Mouse (Mus musculus) neural tube, embryonic 13.5 days (tissue): ENCODE results near the gene Tbata. TPM values are rescaled to one million over a fixed set of nuclear protein-coding genes. Genes with fewer than 3 reads are reported as not detected.

ENCODE experiments used
- ATAC-seq: fragments of 200-750 bp; cut with Nextera tagmentation; 2 replicates; pipeline ENCODE4 v1.8.0; 2017; ENCODE audit warnings: low read depth, mild to moderate bottlenecking, moderate TSS enrichment, moderate library complexity
- H3K27ac ChIP-seq: fragments of 300-500 bp; sonication (generic); replicated peaks from 2 replicates; pipeline ENCODE4 v1.5.1; 2015; ENCODE audit warnings: moderate library complexity, mild to moderate bottlenecking, inconsistent platforms
- H3K27me3 ChIP-seq: fragments of 300-500 bp; sonication (generic); 2 replicates; pipeline ENCODE4 v1.6.1; 2015; ENCODE audit warnings: mild to moderate bottlenecking, inconsistent platforms
- H3K36me3 ChIP-seq: fragments of 300-500 bp; sonication (generic); 2 replicates; pipeline ENCODE4 v1.6.1; 2015; ENCODE audit warnings: mild to moderate bottlenecking, inconsistent platforms
- H3K4me1 ChIP-seq: fragments of 300-500 bp; sonication (generic); replicated peaks from 2 replicates; pipeline ENCODE4 v1.6.1; 2015; ENCODE audit warnings: inconsistent platforms
- H3K4me2 ChIP-seq: fragments of 300-500 bp; sonication (generic); 2 replicates; pipeline ENCODE4 v1.6.1; 2015; ENCODE audit warnings: inconsistent platforms, mild to moderate bottlenecking, moderate library complexity
- H3K4me3 ChIP-seq: fragments of 300-500 bp; sonication (generic); 2 replicates; pipeline ENCODE4 v1.5.1; 2015; ENCODE audit warnings: mild to moderate bottlenecking, inconsistent platforms
- H3K9ac ChIP-seq: fragments of 300-500 bp; sonication (generic); 2 replicates; pipeline ENCODE4 v1.6.1; 2015; ENCODE audit warnings: moderate library complexity, mild to moderate bottlenecking, inconsistent platforms
- H3K9me3 ChIP-seq: fragments of 300-500 bp; sonication (generic); 2 replicates; pipeline ENCODE4 v1.6.1; 2016; ENCODE audit warnings: inconsistent platforms
- WGBS: fragments of 180-500 bp; shearing (Covaris S2); methylation state at CpG from one replicate; pipeline ENCODE4 v1.1.7; 2015; 5-methylcytosine and 5-hydroxymethylcytosine counted together
- polyA plus RNA-seq: library from polyadenylated mRNA; unstranded; fragments of >200 nt; fragmentation: Nextera tagmentation; extraction: Ambion mirVana; gene quantifications from 2 replicates; pipeline ENCODE4 v1.2.1, GENCODE M21; 2015

Tbata gene
- polyA plus RNA-seq, 1 experiment from 2014 or later, result 0.14 TPM

DNA sequence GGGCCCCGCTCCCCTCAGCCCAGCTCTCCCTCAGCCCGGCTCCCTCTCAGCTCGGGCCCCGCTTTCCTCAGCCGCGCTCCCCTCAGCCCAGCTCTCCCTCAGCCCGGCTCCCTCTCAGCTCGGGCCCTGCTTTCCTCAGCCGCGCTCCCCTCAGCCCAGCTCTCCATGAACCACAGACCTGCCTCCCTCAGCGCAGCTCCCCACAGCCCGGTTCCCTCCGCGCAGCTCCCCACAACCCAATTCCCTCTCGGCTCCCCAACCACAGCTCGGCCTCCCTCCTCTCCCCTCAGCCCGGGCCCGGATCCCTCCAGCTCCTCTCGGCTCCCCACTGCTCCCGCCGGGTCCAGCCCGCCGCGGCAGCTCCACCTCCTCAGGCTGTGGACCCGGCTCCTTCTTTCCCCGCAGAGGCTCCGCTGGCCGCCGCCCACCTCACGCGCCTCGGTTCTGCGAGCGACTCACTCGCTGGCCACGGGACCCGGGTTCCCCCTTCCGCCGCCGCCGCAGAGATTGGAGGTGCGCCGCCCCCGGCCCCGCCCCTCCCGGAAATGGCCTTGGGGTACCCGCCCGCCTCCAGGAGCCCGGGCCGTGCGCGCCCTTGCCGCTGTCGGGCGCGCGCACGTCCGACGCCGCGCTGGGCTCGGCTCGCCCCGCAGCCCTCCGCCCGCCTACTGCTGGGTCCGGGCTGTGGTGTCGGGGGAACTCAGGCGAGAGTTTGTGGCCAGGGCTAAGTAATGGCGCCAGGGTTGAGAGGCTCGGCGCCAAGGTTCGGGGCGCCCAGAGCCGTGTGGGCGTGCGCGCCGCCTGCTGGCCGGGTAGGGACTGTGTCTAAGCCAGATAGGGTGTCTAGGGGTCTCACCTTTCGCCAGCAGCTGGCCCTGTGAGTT, 24.4 kb upstream of the Tbata start, which contains the start of gene Sgpl1:
Gene Sgpl1 (minus strand): TSS at position 547 of the 884 bp plus-strand sequence.
- H3K27me3 ChIP-seq, result no peaks in the 10 kb centered on the region
- H3K4me1 ChIP-seq, result peaks cover 13% of the 10 kb centered on the region
- 0 out of 2 replicates have a peak, but pooled peaks cover 5% of the 10 kb centered on the region for H3K36me3 ChIP-seq
- H3K9ac ChIP-seq, result peak within 1 kb of the TSS; percentile 95
- peak; percentile 89 for ATAC-seq
- under 1% methylated on average over 82 of the region's 82 CpGs for WGBS
- no peaks in the 10 kb centered on the region for H3K9me3 ChIP-seq
- H3K27ac ChIP-seq, result peak within 1 kb of the TSS; percentile 96
- H3K4me3 ChIP-seq, result peak within 1 kb of the TSS; percentile 80
- H3K4me2 ChIP-seq, result peak within 1 kb of the TSS; percentile 87

DNA sequence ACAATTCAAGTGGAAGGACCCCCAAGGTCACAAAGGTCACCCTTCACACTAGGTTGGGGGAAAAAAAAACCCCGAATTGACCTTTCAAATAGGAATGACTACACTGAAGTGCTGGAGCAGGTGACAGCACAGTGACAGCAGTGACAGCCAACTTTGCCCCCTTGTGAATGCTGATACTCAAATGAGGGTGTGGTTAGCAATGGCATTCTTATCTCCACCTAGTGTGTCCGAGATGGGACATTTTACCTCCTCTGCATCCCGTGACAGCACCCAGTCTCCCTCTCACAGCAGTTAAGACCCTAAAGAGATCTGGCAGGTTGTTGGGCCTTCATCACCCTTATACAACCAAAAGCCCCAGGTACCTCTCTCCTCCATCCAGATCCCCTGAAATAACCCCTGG, 22.3 kb upstream of the Tbata start:
- Histone ChIP-seq H3K9me3 (no peaks in the 10 kb centered on the region), H3K36me3 (no peaks in the 10 kb centered on the region), H3K4me3 (no peak overlapping the region), H3K27me3 (no peaks in the 10 kb centered on the region), H3K4me2 (no peak overlapping the region), H3K4me1 (peaks cover 13% of the 10 kb centered on the region), H3K9ac (no peak overlapping the region), H3K27ac (no peak overlapping the region)
- ATAC-seq, result no peak
- WGBS, result 86% methylated on average over 3 of the region's 3 CpGs

DNA sequence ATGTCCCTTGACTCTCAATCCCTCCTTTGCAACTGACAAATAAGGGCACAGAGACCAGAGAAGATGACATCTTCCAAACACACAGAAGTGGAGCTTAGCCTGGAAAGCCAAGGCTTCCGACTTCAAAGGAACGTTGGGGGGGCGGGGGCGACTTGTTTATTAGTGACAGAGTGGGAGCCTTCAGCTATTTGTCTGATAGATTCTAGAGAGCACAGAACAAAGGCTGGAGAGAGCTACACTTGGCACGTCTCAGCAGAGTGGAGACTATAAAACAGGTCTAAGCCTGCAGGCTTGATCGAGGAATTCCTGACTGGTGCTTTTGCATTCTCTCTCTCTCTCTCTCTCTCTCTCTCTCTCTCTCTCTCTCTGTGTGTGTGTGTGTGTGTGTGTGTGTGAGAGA, 21.1 kb upstream of the Tbata start:
- no peaks in the 10 kb centered on the region for H3K9me3 ChIP-seq
- 25% methylated on average over 6 of the region's 6 CpGs for WGBS
- H3K27ac ChIP-seq, result no peak overlapping the region
- peaks cover 7% of the 10 kb centered on the region for H3K4me1 ChIP-seq
- H3K4me2 ChIP-seq, result no peak overlapping the region
- no peaks in the 10 kb centered on the region for H3K36me3 ChIP-seq
- H3K27me3 ChIP-seq, result no peaks in the 10 kb centered on the region
- H3K4me3 ChIP-seq, result no peak overlapping the region
- ATAC-seq, result no peak
- no peak overlapping the region for H3K9ac ChIP-seq

DNA sequence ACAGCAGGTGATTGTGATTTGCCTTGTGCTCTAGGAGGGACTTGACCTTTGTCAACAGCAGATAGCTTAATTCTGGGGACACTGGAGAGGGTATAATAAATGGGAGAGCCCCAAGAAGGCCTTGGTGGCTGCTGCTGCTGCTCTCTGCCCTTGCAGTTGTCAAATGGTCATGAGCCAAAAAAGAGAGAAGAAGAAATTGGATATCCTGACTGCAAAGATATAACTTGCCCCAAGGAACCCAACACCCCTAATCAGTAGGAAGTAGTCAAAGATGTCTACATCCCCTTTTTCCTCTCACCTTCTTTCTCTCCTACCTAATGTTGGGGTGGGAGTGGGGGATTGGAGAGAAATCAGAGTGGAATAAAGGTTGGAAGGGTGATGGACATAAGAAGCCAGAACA, 19.6 kb upstream of the Tbata start:
- peaks cover 5% of the 10 kb centered on the region for H3K4me1 ChIP-seq
- no peak overlapping the region for H3K27ac ChIP-seq
- no peak overlapping the region for H3K4me2 ChIP-seq
- H3K36me3 ChIP-seq, result no peaks in the 10 kb centered on the region
- no peak overlapping the region for H3K9ac ChIP-seq
- no peak for ATAC-seq
- no peaks in the 10 kb centered on the region for H3K9me3 ChIP-seq
- H3K27me3 ChIP-seq, result no peaks in the 10 kb centered on the region
- no peak overlapping the region for H3K4me3 ChIP-seq

DNA sequence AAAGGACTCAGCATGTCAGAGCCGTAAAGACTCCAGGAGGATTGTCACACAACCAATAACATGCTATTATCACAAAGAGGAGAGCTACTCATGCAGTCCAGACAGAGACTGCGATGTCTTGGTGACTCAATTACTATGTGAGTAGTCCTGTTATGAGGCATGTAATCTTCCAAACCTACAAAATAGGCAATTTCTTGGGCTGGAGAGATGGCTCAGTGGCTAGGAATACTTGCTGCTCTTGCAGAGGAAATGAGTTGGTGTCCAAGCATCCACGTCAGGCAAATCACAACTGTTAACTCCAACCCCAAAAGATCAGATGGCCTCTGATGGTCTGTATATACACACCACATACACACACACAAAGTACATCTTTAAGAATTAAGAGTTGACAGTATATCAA, 16.1 kb upstream of the Tbata start:
- Histone ChIP-seq H3K9ac (no peak overlapping the region), H3K27me3 (no peaks in the 10 kb centered on the region), H3K4me2 (no peak overlapping the region), H3K4me3 (no peak overlapping the region), H3K4me1 (no peaks in the 10 kb centered on the region), H3K36me3 (no peaks in the 10 kb centered on the region), H3K9me3 (no peaks in the 10 kb centered on the region), H3K27ac (no peak overlapping the region)
- WGBS, result 71% methylated on average over 3 of the region's 3 CpGs
- ATAC-seq, result no peak

DNA sequence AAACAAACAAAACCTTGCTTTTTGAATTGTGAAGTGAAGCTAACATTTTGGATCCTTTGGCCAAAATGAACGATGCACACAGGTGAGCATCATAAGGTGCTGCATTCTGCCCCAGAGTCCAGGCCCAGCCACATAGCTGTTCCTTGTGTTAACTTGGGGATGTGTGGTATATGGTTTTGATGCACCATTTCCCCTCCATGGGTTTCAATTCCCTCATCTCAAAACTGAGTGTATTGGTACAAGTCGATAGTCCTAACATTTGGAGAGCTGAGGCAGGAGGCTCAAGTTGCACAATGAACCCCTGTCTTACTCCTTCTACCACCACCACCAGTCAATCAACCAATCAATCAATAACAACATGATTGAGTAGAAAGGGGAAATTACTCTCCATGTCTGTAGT, 15.3 kb upstream of the Tbata start:
- H3K4me1 ChIP-seq, result no peaks in the 10 kb centered on the region
- WGBS, result 90% methylated on average over 2 of the region's 2 CpGs
- ATAC-seq, result no peak
- no peak overlapping the region for H3K9ac ChIP-seq
- no peak overlapping the region for H3K4me2 ChIP-seq
- H3K27me3 ChIP-seq, result no peaks in the 10 kb centered on the region
- no peak overlapping the region for H3K4me3 ChIP-seq
- H3K9me3 ChIP-seq, result no peaks in the 10 kb centered on the region
- H3K27ac ChIP-seq, result no peak overlapping the region
- H3K36me3 ChIP-seq, result no peaks in the 10 kb centered on the region

DNA sequence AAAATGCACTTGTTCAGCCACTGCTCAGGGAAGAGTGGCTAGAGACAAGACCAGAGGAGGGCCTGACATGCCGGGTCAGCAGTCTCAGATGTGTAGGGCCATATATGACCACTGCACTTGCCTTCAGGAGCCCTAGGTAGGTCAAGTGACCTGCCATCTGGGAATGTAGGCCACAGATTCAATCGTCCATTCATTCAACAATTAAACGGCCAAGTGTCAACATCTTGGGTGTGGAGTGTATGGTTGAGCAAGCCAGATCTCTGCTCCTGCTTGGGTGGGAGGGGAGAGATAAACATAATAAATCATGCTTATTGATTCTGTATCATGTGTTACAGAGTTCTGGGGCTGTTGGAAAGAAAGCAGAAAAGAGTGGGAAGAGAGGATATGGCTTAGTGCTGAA, 13.2 kb upstream of the Tbata start:
- H3K4me2 ChIP-seq, result no peak overlapping the region
- no peaks in the 10 kb centered on the region for H3K36me3 ChIP-seq
- no peak for ATAC-seq
- H3K27ac ChIP-seq, result no peak overlapping the region
- H3K4me3 ChIP-seq, result no peak overlapping the region
- no peaks in the 10 kb centered on the region for H3K9me3 ChIP-seq
- H3K27me3 ChIP-seq, result no peaks in the 10 kb centered on the region
- WGBS, result 86% methylated on average over 3 of the region's 3 CpGs
- no peak overlapping the region for H3K9ac ChIP-seq
- no peaks in the 10 kb centered on the region for H3K4me1 ChIP-seq

DNA sequence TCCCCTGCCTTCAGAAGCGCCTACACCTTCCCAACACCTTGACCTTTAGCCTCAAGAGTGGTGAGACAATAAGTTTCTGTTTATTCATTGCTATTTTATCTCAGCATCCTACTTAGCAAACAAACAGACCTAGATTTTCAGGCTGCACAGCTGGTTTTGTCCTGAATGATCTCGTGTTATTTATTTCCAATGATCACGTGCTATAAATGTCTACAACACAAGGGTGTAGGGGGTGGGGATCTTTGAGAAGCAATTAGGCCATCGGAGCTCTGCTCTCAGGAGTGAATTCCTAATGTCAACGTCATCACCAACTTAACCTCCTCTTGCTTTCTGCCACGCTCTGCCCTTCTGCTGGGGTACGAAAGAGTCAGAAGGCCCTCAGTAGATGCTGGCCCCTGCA, 11.7 kb upstream of the Tbata start:
- no peak for ATAC-seq
- H3K9ac ChIP-seq, result no peak overlapping the region

DNA sequence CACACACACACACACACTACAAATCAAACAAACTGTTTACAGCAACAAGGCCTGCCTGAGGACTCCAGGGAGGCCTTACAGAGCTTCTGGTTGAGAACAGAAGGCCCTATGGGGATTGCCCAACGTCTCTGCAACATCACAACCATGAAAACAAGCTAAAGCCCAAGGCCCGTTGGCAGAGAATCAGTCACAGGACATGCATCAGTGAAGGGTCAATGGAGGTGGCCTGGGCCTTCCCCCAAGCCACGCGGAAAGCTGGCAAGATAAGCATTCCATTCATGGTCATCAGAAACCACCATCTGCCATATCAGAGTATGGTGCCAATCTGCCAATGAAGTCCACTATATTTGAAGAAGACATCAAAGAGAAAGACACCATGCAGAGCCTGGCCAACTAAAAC, 11.1 kb upstream of the Tbata start:
- H3K4me3 ChIP-seq, result no peak overlapping the region
- no peak overlapping the region for H3K9ac ChIP-seq
- no peak overlapping the region for H3K27ac ChIP-seq
- no peaks in the 10 kb centered on the region for H3K9me3 ChIP-seq
- H3K4me1 ChIP-seq, result no peaks in the 10 kb centered on the region
- WGBS, result 76% methylated on average over 4 of the region's 4 CpGs
- ATAC-seq, result no peak
- no peaks in the 10 kb centered on the region for H3K36me3 ChIP-seq
- H3K27me3 ChIP-seq, result no peaks in the 10 kb centered on the region
- no peak overlapping the region for H3K4me2 ChIP-seq

More for the DNA sequence above, 11.7 kb upstream of the Tbata start:
- H3K4me1 ChIP-seq, result no peaks in the 10 kb centered on the region
- no peaks in the 10 kb centered on the region for H3K9me3 ChIP-seq
- H3K27me3 ChIP-seq, result no peaks in the 10 kb centered on the region
- H3K36me3 ChIP-seq, result no peaks in the 10 kb centered on the region
- H3K4me3 ChIP-seq, result no peak overlapping the region
- H3K4me2 ChIP-seq, result no peak overlapping the region
- no peak overlapping the region for H3K27ac ChIP-seq
- 77% methylated on average over 7 of the region's 7 CpGs for WGBS

DNA sequence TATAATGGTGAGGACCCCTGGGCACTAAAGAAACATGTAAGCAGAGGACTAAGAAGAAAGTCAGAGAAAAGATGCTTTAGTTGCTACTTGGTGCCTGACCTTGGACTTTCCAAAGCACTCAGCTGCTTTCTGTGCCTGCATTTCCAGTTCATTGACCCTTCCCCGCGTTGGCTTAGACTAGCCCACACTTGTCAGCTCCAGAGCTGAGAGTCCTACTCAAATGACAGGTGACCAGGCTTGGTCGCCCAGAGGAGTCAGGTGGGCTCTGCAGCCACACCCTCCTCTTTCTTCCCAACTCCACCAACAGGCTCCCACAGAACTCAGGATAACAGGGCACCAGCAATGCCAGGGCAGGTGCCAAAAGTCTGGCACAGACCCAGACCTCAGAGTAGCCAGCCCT, 9.4 kb upstream of the Tbata start:
- ATAC-seq, result no peak
- Histone ChIP-seq H3K27ac (no peak overlapping the region), H3K27me3 (no peaks in the 10 kb centered on the region), H3K4me1 (no peaks in the 10 kb centered on the region), H3K4me3 (no peak overlapping the region), H3K9ac (no peak overlapping the region), H3K4me2 (no peak overlapping the region), H3K9me3 (no peaks in the 10 kb centered on the region), H3K36me3 (no peaks in the 10 kb centered on the region)
- WGBS, result 78% methylated on average over 3 of the region's 3 CpGs

DNA sequence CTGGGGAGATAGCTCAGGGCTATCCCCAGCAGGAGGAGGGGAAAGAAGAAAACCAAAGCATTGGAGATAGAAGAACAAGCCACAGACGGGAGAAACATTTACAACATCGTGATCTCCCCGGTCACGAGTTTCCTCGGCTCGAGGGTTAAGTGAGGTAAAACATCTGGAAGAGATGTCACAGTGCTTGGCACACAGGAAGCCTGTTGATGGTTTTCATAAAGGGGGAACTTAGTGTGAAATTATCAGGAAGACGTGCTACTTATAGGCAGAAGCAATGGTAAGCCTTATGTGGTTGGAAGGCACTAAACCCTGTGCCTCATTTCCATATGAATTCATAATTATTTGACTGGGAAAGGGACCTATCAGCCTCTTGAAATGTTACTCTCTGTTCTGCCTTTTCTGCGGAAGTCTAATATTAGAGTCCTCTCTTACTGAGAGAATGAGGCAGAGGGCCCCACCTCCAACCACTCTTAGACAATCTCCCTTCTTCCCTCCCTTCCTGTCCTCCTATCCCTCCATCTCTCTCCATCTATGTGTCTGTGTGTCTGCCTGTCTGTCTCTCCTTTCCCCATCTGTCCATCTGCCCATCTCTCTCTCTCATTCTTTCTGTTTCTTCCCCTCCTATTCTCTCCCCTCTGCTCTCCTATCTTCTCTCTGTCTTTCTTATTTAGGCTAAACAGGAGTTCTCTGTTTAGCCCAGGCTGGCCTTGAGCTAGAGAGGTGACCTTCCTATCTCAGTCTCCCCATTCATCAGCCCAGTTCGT, 4.2 kb upstream of the Tbata start:
- H3K4me1 ChIP-seq, result no peaks in the 10 kb centered on the region
- WGBS, result 66% methylated on average over 9 of the region's 9 CpGs

DNA sequence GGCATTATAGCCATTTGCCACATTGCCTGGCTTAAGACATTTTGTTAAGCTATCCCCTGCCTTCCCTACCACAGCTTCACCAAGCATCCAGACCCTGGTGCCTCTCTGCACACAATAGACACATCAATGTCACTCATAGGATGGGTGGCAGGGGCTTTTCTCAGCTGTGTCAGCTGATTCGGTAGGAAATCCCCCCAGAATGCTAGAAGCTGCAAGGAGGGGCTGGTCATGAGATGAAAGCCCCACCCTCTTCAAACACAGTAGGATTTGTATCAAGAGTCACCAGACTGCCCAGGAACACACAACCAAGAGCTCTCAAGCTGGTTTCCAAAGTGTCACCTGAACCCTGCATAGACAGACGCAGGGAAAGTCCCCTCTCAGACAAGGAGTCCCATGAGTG, 3.4 kb upstream of the Tbata start:
- Histone ChIP-seq H3K9ac (no peak overlapping the region), H3K36me3 (no peaks in the 10 kb centered on the region), H3K4me3 (no peak overlapping the region), H3K4me2 (no peak overlapping the region), H3K27me3 (no peaks in the 10 kb centered on the region; the same call in 1 of the 2 replicates), H3K4me1 (no peaks in the 10 kb centered on the region), H3K27ac (no peak overlapping the region), H3K9me3 (no peaks in the 10 kb centered on the region)
- ATAC-seq, result no peak
- 71% methylated on average over 2 of the region's 2 CpGs for WGBS

More for the DNA sequence above, 4.2 kb upstream of the Tbata start:
- Histone ChIP-seq H3K9me3 (no peaks in the 10 kb centered on the region), H3K36me3 (no peaks in the 10 kb centered on the region), H3K4me2 (no peak overlapping the region), H3K4me3 (no peak overlapping the region), H3K9ac (no peak overlapping the region), H3K27me3 (no peaks in the 10 kb centered on the region; the same call in 1 of the 2 replicates), H3K27ac (no peak overlapping the region)
- ATAC-seq, result no peak
